Mouse (Mus musculus) forebrain, embryonic 11.5 days (tissue): ENCODE data around the gene Manbal. TPM values are rescaled to one million over a fixed set of nuclear protein-coding genes. Genes with fewer than 3 reads are reported as not detected.
A peak's percentile ranks its signal among the peaks of the same experiment; 100 is the strongest.

Source experiments
- ATAC-seq: fragments of 200-750 bp; cut with Nextera tagmentation; replicated peaks from 2 replicates; pipeline ENCODE4 v1.8.0; 2017; ENCODE audit warnings: moderate TSS enrichment; ENCODE audit not compliant: low FRiP score
- DNase-seq: peaks from one replicate; pipeline ENCODE4 v3.0.0-alpha.2; 2017; ENCODE audit warnings: low spot score
- H3K27ac ChIP-seq: fragments of 300-500 bp; sonication (generic); 2 replicates; pipeline ENCODE4 v1.5.1; 2014; ENCODE audit warnings: low read depth, low read length
- H3K27me3 ChIP-seq: fragments of 300-500 bp; sonication (generic); 2 replicates; pipeline ENCODE4 v1.6.1; 2014; ENCODE audit warnings: mild to moderate bottlenecking, low read length, mixed read lengths; ENCODE audit not compliant: control insufficient read depth, insufficient read depth
- H3K36me3 ChIP-seq: fragments of 300-500 bp; sonication (generic); 2 replicates; pipeline ENCODE4 v1.6.1; 2014; ENCODE audit warnings: mild to moderate bottlenecking, low read length, moderate library complexity, mixed read lengths; ENCODE audit not compliant: control insufficient read depth, insufficient read depth
- H3K4me1 ChIP-seq: fragments of 300-500 bp; sonication (generic); replicated peaks from 2 replicates; pipeline ENCODE4 v1.6.1; 2014; ENCODE audit warnings: low read length, mixed read lengths; ENCODE audit not compliant: control insufficient read depth, insufficient read depth
- H3K4me2 ChIP-seq: fragments of 300-500 bp; sonication (generic); 2 replicates; pipeline ENCODE4 v1.6.1; 2014; ENCODE audit warnings: low read depth, mild to moderate bottlenecking, low read length, moderate library complexity, mixed read lengths; ENCODE audit not compliant: severe bottlenecking
- H3K4me3 ChIP-seq: fragments of 300-500 bp; sonication (generic); 2 replicates; pipeline ENCODE4 v1.5.1; 2014; ENCODE audit warnings: low read depth, low read length
- H3K9ac ChIP-seq: fragments of 300-500 bp; sonication (generic); 2 replicates; pipeline ENCODE4 v1.6.1; 2014; ENCODE audit warnings: low read length
- H3K9me3 ChIP-seq: fragments of 300-500 bp; sonication (generic); 2 replicates; pipeline ENCODE4 v1.6.1; 2016; ENCODE audit warnings: low read length, mixed read lengths; ENCODE audit not compliant: control insufficient read depth
- WGBS: fragments of 180-500 bp; shearing (Covaris S2); extraction: QIAGEN DNeasy Blood & Tissue Kit; methylation state at CpG from one replicate; pipeline ENCODE4 v1.1.7; 2014; 5-methylcytosine and 5-hydroxymethylcytosine counted together
- polyA plus RNA-seq: library from polyadenylated mRNA; unstranded; fragments of >200 nt; fragmentation: Nextera tagmentation; extraction: Ambion mirVana; gene quantifications from 2 replicates; pipeline ENCODE4 v1.2.1, GENCODE M21; 2014

Manbal gene
- polyA plus RNA-seq, 1 experiment from 2014 or later = 31.0 TPM

- ATAC-seq = no peak
- Histone ChIP-seq H3K9ac (no peak overlapping the region), H3K4me3 (no peak overlapping the region), H3K4me1 (peaks cover 32% of the 10 kb centered on the region), H3K36me3 (no peaks in the 10 kb centered on the region), H3K9me3 (no peaks in the 10 kb centered on the region), H3K27me3 (no peaks in the 10 kb centered on the region), H3K4me2 (no peak overlapping the region), H3K27ac (peak overlapping the region; percentile 98; the same call in 1 of the 2 replicates)
- DNase-seq = peak; percentile 88
- WGBS = 34% methylated on average over 5 of the region's 5 CpGs
Measured at GRCm38 (mm10) chr2:157338663-157339062, 28.7 kb upstream of the Manbal start.

GRCm38 (mm10) chr2:157339532-157339931 lies 27.9 kb upstream of the Manbal start:
- Histone ChIP-seq H3K4me2 (no peak overlapping the region), H3K36me3 (no peaks in the 10 kb centered on the region), H3K27ac (peak overlapping the region; percentile 98), H3K9me3 (no peaks in the 10 kb centered on the region), H3K9ac (peak overlapping the region; percentile 44; the same call in 1 of the 2 replicates), H3K27me3 (no peaks in the 10 kb centered on the region), H3K4me1 (peaks cover 32% of the 10 kb centered on the region), H3K4me3 (no peak overlapping the region)
- DNase-seq = no peak
- ATAC-seq = no peak
- 53% methylated on average over 7 of the region's 7 CpGs for WGBS

- H3K9me3 ChIP-seq = no peaks in the 10 kb centered on the region
- no peaks in the 10 kb centered on the region for H3K27me3 ChIP-seq
- ATAC-seq = peak; percentile 75
- no peaks in the 10 kb centered on the region for H3K36me3 ChIP-seq
- DNase-seq = peak; percentile 76
- H3K9ac ChIP-seq = peak overlapping the region; percentile 44
- H3K27ac ChIP-seq = peak overlapping the region; percentile 98
- H3K4me1 ChIP-seq = peaks cover 32% of the 10 kb centered on the region
- no peak overlapping the region for H3K4me3 ChIP-seq
- no peak overlapping the region for H3K4me2 ChIP-seq
- 13% methylated on average over 7 of the region's 7 CpGs for WGBS
Measured at GRCm38 (mm10) chr2:157340221-157340741, 27.1 kb upstream of the Manbal start.

- Histone ChIP-seq H3K27me3 (no peaks in the 10 kb centered on the region), H3K4me3 (no peak overlapping the region), H3K4me2 (no peak overlapping the region), H3K27ac (peak overlapping the region; percentile 98), H3K9me3 (no peaks in the 10 kb centered on the region), H3K9ac (peak overlapping the region; percentile 64), H3K4me1 (peaks cover 32% of the 10 kb centered on the region), H3K36me3 (no peaks in the 10 kb centered on the region)
- DNase-seq (peak; percentile 92), ATAC-seq (peak; percentile 47)
- 35% methylated on average over 11 of the region's 11 CpGs for WGBS
Measured at GRCm38 (mm10) chr2:157341554-157342270, 25.7 kb upstream of the Manbal start.

- Histone ChIP-seq H3K4me3 (no peak overlapping the region), H3K9me3 (no peaks in the 10 kb centered on the region), H3K4me2 (no peak overlapping the region), H3K27ac (peak overlapping the region; percentile 82), H3K4me1 (peaks cover 32% of the 10 kb centered on the region), H3K36me3 (no peaks in the 10 kb centered on the region), H3K9ac (peak overlapping the region; percentile 64), H3K27me3 (no peaks in the 10 kb centered on the region)
- ATAC-seq = no peak
- WGBS = 38% methylated on average over 5 of the region's 5 CpGs
- no peak for DNase-seq
Measured at GRCm38 (mm10) chr2:157342328-157342926, 25.0 kb upstream of the Manbal start.

GRCm38 (mm10) chr2:157343337-157343736 lies 24.1 kb upstream of the Manbal start:
- 59% methylated on average over 6 of the region's 6 CpGs for WGBS

GRCm38 (mm10) chr2:157347361-157348159 lies 19.8 kb upstream of the Manbal start, which contains the start of gene Ghrh:
Gene Ghrh, minus strand, starts transcription at chr2:157347506.
- no peak for ATAC-seq

More at GRCm38 (mm10) chr2:157343337-157343736, 24.1 kb upstream of the Manbal start:
- ATAC-seq = no peak
- Histone ChIP-seq H3K27me3 (no peaks in the 10 kb centered on the region), H3K36me3 (no peaks in the 10 kb centered on the region), H3K4me1 (peaks cover 36% of the 10 kb centered on the region), H3K4me3 (no peak overlapping the region), H3K27ac (no peak overlapping the region; the same call in 1 of the 2 replicates), H3K9me3 (no peaks in the 10 kb centered on the region), H3K4me2 (no peak overlapping the region), H3K9ac (0 out of 2 replicates have a peak overlapping the region, but pooled peaks have one; percentile 5)
- no peak for DNase-seq

More at GRCm38 (mm10) chr2:157347361-157348159, 19.8 kb upstream of the Manbal start, which contains the start of gene Ghrh:
- no peak within 1 kb of the TSS for H3K4me3 ChIP-seq
- peak; percentile 54 for DNase-seq
- WGBS = 70% methylated on average over 26 of the region's 26 CpGs
- H3K4me1 ChIP-seq = peaks cover 8% of the 10 kb centered on the region; the same call in 1 of the 2 replicates
- H3K27me3 ChIP-seq = no peaks in the 10 kb centered on the region
- H3K4me2 ChIP-seq = no peak within 1 kb of the TSS
- no peaks in the 10 kb centered on the region for H3K9me3 ChIP-seq
- H3K9ac ChIP-seq = peak within 1 kb of the TSS; percentile 37
- no peaks in the 10 kb centered on the region for H3K36me3 ChIP-seq
- H3K27ac ChIP-seq = peak within 1 kb of the TSS; percentile 68
